Mouse (Mus musculus) embryonic fibroblast, embryonic 13.5 days (primary cell): ENCODE results near the gene Ttbk2. TPM values are rescaled to one million over a fixed set of nuclear protein-coding genes. Genes with fewer than 3 reads are reported as not detected.
A peak's percentile ranks its signal among the peaks of the same experiment; 100 is the strongest.

Experiments used
- H3K27ac ChIP-seq: 2 replicates; pipeline ENCODE4 v1.5.1; 2012; ENCODE audit warnings: low read length, control low read depth, inconsistent platforms; ENCODE audit not compliant: insufficient read depth
- H3K4me1 ChIP-seq: 2 replicates; pipeline ENCODE4 v1.6.1; 2011; ENCODE audit warnings: low read length; ENCODE audit not compliant: control insufficient read depth, insufficient read depth
- H3K4me3 ChIP-seq: 2 replicates; pipeline ENCODE4 v1.5.1; 2011; ENCODE audit warnings: mild to moderate bottlenecking, control low read depth, low read length; ENCODE audit not compliant: insufficient read depth
- CTCF ChIP-seq: IDR thresholded peaks from 2 replicates; pipeline ENCODE4 v1.5.1; 2011; ENCODE audit warnings: mild to moderate bottlenecking, control low read depth, low read length, moderate library complexity, borderline replicate concordance; ENCODE audit not compliant: insufficient read depth
- POLR2A ChIP-seq: IDR thresholded peaks from 2 replicates; pipeline ENCODE4 v1.6.1; 2011; ENCODE audit warnings: low read depth, mild to moderate bottlenecking, control low read depth, low read length, moderate library complexity
- polyA plus RNA-seq: library from polyadenylated mRNA; stranded (reverse); fragments of >200 nt; gene quantifications from 2 replicates; pipeline ENCODE4 v1.2.4, GENCODE M21; 2011; ENCODE audit warnings: low read depth; ENCODE audit not compliant: missing spikeins, insufficient read length

Ttbk2 gene
- 12.3 and 15.7 TPM in 2 replicates for polyA plus RNA-seq

GRCm38 (mm10) chr2:120850424-120851082 lies at the start of gene Ttbk2:
Gene Ttbk2 (minus strand): TSS chr2:120850604.
- peak within 1 kb of the TSS; percentile 20 for H3K27ac ChIP-seq
- TF ChIP-seq CTCF: no peak
- peak; percentile 91 for TF ChIP-seq POLR2A
- H3K4me3 ChIP-seq: peak within 1 kb of the TSS; percentile 86
- H3K4me1 ChIP-seq: no peaks in the 10 kb centered on the region

- Histone ChIP-seq H3K4me1 (no peaks in the 10 kb centered on the region), H3K27ac (no peak overlapping the region), H3K4me3 (no peak overlapping the region)
- TF ChIP-seq POLR2A (no peak), CTCF (no peak)
These were observed 46.0 kb upstream of the Ttbk2 start for GRCm38 (mm10) chr2:120896361-120896760.

DNA sequence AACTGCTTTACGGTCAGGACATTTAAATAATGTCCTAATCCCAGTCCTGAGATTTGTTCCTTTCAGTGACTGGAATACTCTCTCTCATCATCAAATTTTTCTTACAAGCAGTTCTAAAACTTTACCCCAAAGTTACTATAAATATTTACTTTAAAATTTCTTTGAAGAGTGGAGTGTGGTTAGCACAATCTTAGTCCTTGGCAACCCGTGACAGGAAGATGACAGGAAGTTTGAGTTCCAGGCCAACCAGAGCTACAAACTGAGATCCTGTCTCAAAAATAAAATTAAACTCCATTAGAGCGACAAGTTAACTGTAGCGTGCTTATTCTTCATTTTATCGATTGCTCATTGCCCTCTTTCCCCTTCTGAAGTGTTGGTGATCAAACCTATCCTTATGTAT lies 37.2 kb upstream of the Ttbk2 start:
- no peak for TF ChIP-seq CTCF
- no peak for TF ChIP-seq POLR2A
- no peak overlapping the region for H3K4me3 ChIP-seq
- H3K4me1 ChIP-seq: no peaks in the 10 kb centered on the region
- no peak overlapping the region for H3K27ac ChIP-seq

- no peaks in the 10 kb centered on the region for H3K4me1 ChIP-seq
- no peak overlapping the region for H3K27ac ChIP-seq
- H3K4me3 ChIP-seq: no peak overlapping the region
- TF ChIP-seq CTCF: no peak
- TF ChIP-seq POLR2A: no peak
These were observed 22.8 kb upstream of the Ttbk2 start for GRCm38 (mm10) chr2:120873192-120873591.

DNA sequence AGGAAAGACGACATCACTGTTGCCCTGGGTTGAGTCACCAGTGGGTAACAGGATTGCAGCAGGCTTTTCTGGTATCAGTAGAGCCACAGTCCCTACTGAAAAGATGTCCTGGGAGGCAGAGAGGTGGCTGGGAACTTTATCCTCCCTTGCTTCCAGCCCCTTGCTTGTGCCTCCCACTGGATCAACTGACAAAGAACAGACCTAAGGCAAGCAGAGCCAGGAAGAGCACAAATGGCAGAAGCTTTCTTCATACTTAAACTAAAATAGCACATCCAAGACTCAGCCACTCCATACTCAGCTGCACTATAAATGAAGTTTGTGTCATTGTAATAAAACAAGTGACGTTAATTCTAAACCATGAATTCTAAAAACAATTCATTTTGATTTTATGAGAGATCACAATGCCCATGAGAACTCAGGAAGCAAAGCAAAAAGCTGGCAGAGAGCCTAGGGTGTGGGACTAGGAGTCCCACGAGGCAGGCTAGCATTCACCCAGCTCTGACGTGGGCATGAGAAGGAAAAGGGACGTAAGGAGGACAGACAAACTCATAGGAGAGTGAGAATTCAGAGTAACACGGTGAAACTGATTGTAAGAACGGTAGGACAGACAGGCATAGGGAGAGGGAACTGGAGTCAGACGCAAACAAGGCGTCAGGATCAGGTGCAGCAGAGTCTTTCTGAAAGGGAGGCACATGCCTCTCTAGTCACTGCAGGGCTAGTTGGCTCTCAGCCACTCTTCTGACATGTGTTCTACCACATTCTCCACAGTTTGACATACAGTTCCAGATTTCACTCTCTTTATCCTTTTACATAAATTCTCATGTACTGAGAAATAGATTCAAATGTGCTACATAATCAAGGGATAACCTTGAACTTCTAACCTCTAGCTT lies 21.3 kb upstream of the Ttbk2 start:
- TF ChIP-seq CTCF (no peak), POLR2A (no peak)
- Histone ChIP-seq H3K4me1 (no peaks in the 10 kb centered on the region), H3K27ac (no peak overlapping the region), H3K4me3 (no peak overlapping the region)

GRCm38 (mm10) chr2:120867336-120867735 lies 16.9 kb upstream of the Ttbk2 start:
- Histone ChIP-seq H3K4me3 (no peak overlapping the region), H3K4me1 (no peaks in the 10 kb centered on the region), H3K27ac (no peak overlapping the region)
- no peak for TF ChIP-seq POLR2A
- TF ChIP-seq CTCF: no peak

DNA sequence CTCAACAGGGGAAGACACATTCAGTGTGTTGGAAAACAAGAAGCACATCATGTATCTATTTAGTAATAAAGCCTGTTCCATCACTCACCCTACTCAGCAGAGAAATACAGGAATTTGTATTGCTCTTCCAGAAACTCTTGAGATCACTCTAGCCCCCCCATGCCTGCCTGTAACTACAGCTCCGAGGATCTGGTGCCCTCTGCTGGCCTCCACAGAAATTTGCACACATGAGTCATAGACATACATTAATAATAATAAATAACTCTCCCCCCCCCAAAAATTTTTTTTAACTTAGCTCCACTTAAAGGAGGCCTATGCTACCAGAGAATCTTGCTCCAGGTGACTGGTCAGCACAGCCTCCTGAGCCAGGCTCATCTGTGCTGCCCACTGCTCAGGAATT lies 16.2 kb upstream of the Ttbk2 start:
- TF ChIP-seq POLR2A (no peak), CTCF (peak; percentile 32)
- Histone ChIP-seq H3K4me1 (no peaks in the 10 kb centered on the region), H3K27ac (no peak overlapping the region), H3K4me3 (no peak overlapping the region)

DNA sequence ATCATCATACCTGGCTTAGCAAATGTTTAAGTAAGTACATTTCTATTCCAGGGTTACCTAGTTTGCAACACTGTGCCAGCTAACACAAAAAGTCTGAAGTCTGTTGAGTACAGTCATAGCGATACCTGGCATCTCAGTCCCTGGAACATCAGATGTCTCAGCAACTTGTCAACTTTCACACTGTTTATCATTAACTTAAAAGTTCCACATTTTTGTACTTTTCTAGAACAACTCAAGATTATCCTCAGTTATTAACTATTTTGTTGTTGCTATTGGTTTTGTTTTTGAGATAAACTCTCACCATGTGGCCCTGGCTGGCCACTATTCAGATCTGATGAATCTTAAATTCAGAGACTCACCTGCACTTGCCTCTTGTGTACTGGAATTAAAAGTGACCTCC lies 13.0 kb upstream of the Ttbk2 start:
- H3K4me1 ChIP-seq: no peaks in the 10 kb centered on the region
- no peak overlapping the region for H3K4me3 ChIP-seq
- H3K27ac ChIP-seq: no peak overlapping the region
- TF ChIP-seq CTCF: no peak
- TF ChIP-seq POLR2A: no peak

DNA sequence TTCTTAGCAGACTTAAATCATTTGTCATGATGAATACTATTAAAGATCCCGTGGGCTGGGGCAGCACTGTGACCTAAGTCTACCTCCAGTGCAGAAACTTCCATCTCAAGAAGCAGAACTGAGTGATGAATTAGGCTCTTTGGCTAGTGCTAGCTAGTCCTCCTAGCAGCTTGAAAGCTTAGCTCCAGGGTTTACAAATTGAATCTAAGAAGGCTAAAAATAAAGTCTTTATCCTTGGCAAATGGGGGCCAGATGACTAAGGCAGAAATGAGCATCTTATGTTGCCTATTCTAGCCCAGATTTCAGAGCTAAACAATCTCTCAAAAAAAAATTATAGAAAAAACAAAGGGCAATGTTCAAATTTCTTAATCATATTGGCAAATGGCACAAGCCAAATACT lies 10.3 kb upstream of the Ttbk2 start:
- Histone ChIP-seq H3K4me3 (no peak overlapping the region), H3K4me1 (no peaks in the 10 kb centered on the region), H3K27ac (no peak overlapping the region)
- no peak for TF ChIP-seq CTCF
- TF ChIP-seq POLR2A: no peak

DNA sequence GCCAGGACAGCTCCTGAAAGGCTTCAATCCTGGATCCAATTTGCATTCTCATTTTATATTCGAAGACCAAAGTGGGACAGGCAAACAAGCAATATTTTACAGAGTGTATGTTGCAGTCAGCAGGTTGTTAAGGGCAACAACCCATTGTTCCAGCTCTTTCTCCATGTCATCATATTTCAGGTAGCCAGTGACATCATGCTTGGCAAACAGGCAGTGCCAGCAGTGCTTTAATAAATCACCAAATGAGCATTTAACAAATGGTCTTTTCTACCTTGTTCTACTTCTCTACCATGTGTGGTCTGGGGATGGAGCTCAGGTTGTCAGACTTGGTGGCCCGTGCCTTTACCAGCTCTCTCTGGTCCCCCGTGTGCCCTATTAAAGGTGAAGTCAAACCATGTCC lies 7.7 kb upstream of the Ttbk2 start:
- H3K4me3 ChIP-seq: no peak overlapping the region
- no peak for TF ChIP-seq POLR2A
- TF ChIP-seq CTCF: no peak

More for the DNA sequence above, 7.7 kb upstream of the Ttbk2 start:
- Histone ChIP-seq H3K27ac (no peak overlapping the region), H3K4me1 (no peaks in the 10 kb centered on the region)
